Mouse (Mus musculus): ENCODE results near the gene Elof1. TPM values are rescaled to one million over a fixed set of nuclear protein-coding genes. Genes with fewer than 3 reads are reported as not detected.

Gene Elof1
- polyA plus RNA-seq, 1 experiment: 120 TPM

DNA sequence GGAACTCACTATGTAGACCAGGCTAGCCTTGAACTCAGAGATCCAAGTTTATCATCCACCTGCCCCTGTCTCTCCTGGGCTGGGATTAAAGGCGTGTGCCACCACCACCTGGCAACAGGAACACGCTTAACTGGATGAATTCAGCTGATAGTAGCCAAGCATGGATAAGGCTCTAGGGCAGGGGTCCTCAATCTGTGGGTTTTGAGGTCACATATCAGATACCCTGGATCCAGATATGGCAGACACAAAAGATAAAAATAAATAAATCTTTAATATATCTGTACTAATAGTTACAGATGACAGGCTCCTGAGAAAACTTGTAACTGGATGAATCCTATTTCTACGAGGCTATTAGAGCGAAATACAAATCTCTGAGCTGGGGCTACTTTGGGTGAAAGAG is 1.3 kb downstream of the Elof1 start:
- Histone ChIP-seq H3K4me3 (ENCODE audit: low read depth, low read length) (no peak overlapping the region), H3K36me3 (ENCODE audit: control insufficient read depth, insufficient read depth, low read length) (peaks cover 24% of the 10 kb centered on the region), H3K27me3 (ENCODE audit: control insufficient read depth, insufficient read depth, low read length) (no peaks in the 10 kb centered on the region), H3K27ac (ENCODE audit: insufficient read depth, low read depth, low read length) (no peak overlapping the region), H3K4me1 (ENCODE audit: control insufficient read depth, insufficient read depth, insufficient read length, low read length) (peaks cover 5% of the 10 kb centered on the region)
- WGBS: 73% methylated on average over 4 of the region's 4 CpGs
- no peak for TF ChIP-seq CTCF (IDR thresholded peaks at IDR 0.05; ENCODE audit: extremely low read depth, insufficient read length, insufficient replicate concordance, low read depth, low read length)
- TF ChIP-seq POLR2A (IDR thresholded peaks at IDR 0.05; ENCODE audit: low read depth, low read length): no peak

DNA sequence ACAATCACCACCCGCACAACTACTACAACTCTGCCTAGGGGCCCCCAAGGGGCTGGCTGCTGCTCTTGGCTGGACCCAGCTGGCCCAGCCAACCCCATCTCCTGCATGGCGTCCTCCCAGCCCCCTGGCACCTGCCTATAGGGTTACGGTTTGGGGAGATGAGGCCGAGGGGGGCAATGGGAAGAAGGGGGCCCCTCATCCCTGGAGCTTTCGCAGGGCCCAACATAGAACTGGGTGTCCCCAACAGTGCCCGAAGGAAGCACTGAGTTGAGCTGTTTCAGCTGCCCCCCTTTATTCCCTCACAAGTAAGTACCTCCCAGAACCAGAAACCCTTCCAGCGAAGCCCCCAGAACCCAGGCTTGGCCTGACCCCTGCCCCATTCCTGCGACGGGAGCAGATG is 8.8 kb downstream of the Elof1 start:
- no peak overlapping the region for H3K4me3 ChIP-seq (ENCODE audit: low read depth, low read length)
- TF ChIP-seq POLR2A (IDR thresholded peaks at IDR 0.05; ENCODE audit: low read depth, low read length) (no peak), CTCF (IDR thresholded peaks at IDR 0.05; ENCODE audit: extremely low read depth, insufficient read length, insufficient replicate concordance, low read depth, low read length) (no peak)
- H3K27ac ChIP-seq (ENCODE audit: insufficient read depth, low read depth, low read length): no peak overlapping the region
- no peaks in the 10 kb centered on the region for H3K27me3 ChIP-seq (ENCODE audit: control insufficient read depth, insufficient read depth, low read length)
- peaks cover 24% of the 10 kb centered on the region for H3K36me3 ChIP-seq (ENCODE audit: control insufficient read depth, insufficient read depth, low read length)
- 86% methylated on average over 9 of the region's 9 CpGs for WGBS
- no peaks in the 10 kb centered on the region for H3K4me1 ChIP-seq (ENCODE audit: control insufficient read depth, insufficient read depth, insufficient read length, low read length)

DNA sequence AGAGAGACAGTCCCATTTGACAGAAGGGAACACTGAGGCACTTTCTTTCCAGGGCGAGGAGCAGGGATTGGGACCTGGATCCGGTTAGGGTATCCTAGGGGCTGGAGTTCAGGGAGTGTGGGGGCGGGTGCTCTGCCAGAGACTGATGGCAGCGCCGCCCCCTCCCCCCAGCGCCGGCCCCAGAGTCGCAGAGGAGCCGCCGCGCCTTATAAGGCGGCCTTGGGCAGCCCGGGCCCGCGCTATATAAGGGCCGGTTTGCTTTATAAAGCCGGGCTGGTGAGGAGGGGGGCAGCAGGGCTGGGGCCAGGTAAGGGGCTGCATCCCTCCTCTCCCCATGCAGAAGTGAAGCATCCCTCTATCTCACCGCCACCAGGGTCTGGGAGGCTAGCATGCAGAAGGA is 17.1 kb downstream of the Elof1 start:
- Histone ChIP-seq H3K27ac (ENCODE audit: insufficient read depth, low read depth, low read length) (peak overlapping the region; percentile 60), H3K36me3 (ENCODE audit: control insufficient read depth, insufficient read depth, low read length) (no peaks in the 10 kb centered on the region), H3K4me1 (ENCODE audit: control insufficient read depth, insufficient read depth, insufficient read length, low read length) (peaks cover 6% of the 10 kb centered on the region), H3K4me3 (ENCODE audit: low read depth, low read length) (peak overlapping the region; percentile 36), H3K27me3 (ENCODE audit: control insufficient read depth, insufficient read depth, low read length) (peaks cover 24% of the 10 kb centered on the region)
- WGBS: 6% methylated on average over 18 of the region's 18 CpGs
- TF ChIP-seq CTCF (IDR thresholded peaks at IDR 0.05; ENCODE audit: extremely low read depth, insufficient read length, insufficient replicate concordance, low read depth, low read length) (no peak), POLR2A (IDR thresholded peaks at IDR 0.05; ENCODE audit: low read depth, low read length) (no peak)

DNA sequence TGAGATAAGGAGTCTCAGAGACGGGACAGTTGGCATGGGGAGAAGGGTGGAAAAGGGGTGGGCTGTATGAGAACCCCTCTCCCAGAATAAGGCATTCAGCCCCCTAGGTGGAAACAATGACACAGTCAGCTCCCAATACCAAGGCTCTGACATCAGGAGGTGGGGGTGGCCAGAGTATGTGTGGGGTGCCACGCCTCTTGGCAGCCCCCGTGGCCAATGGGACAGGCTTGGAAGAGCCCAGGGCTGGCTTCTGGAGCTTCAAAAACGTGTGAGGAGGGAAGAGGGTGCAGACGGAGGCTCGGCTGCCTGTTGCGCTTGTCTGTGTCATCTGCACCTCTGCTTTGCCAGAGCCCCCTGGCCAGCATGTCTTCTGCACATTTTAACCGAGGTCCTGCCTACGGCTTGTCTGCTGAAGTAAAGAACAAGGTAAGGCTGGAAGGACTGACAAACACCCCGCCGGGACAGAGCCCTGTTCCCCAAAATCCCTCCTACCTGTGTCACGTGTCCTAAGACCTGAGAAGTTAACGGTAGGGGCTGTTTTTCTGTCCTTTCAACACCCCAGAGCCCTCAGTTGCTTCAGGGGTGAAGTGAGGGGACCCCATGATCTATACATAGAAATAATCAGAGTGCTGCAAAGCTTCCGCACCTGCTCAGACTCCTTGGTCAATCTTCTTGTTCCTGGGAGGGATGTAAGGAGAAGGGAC is 17.8 kb downstream of the Elof1 start, which contains the start of gene Cnn1:
Gene Cnn1, plus strand, starts transcription at position 224 of the 704 bp plus-strand sequence.
- peaks cover 24% of the 10 kb centered on the region for H3K27me3 ChIP-seq (ENCODE audit: control insufficient read depth, insufficient read depth, low read length)
- H3K36me3 ChIP-seq (ENCODE audit: control insufficient read depth, insufficient read depth, low read length): no peaks in the 10 kb centered on the region
- WGBS: 6% methylated on average over 14 of the region's 14 CpGs
- H3K4me3 ChIP-seq (ENCODE audit: low read depth, low read length): peak within 1 kb of the TSS; percentile 46
- TF ChIP-seq CTCF (IDR thresholded peaks at IDR 0.05; ENCODE audit: extremely low read depth, insufficient read length, insufficient replicate concordance, low read depth, low read length) (no peak), POLR2A (IDR thresholded peaks at IDR 0.05; ENCODE audit: low read depth, low read length) (peak; percentile 53; the same call in 1 of the 2 replicates)
- peak within 1 kb of the TSS; percentile 60 for H3K27ac ChIP-seq (ENCODE audit: insufficient read depth, low read depth, low read length)
- peaks cover 6% of the 10 kb centered on the region for H3K4me1 ChIP-seq (ENCODE audit: control insufficient read depth, insufficient read depth, insufficient read length, low read length)

DNA sequence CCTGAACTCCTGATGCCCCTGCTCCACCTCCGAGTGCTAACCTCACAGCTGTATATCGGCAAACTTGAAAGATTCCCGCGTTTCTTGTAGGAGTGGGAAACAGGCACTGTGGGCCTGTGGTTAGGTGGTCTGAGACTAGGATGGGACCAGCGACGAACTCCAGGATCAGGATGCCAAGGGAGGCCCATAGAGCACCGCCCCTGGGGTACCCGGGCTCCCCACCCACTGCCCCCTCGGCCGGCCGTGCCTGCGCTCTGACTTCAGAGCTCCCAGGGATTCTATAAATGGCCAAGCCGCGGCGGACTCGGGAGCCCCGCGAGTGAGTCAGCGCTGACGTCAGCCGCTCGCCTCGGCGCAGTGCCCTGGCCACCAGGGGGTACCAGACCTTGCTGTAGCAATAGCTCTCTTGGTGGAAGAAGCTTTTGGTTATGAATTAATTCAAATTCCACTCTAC is 21.1 kb downstream of the Elof1 start:
- peaks cover 24% of the 10 kb centered on the region for H3K27me3 ChIP-seq (ENCODE audit: control insufficient read depth, insufficient read depth, low read length)
- no peak for TF ChIP-seq POLR2A (IDR thresholded peaks at IDR 0.05; ENCODE audit: low read depth, low read length)
- TF ChIP-seq CTCF (IDR thresholded peaks at IDR 0.05; ENCODE audit: extremely low read depth, insufficient read length, insufficient replicate concordance, low read depth, low read length): peak; percentile 67
- 1% methylated on average over 24 of the region's 24 CpGs for WGBS
- no peak overlapping the region for H3K27ac ChIP-seq (ENCODE audit: insufficient read depth, low read depth, low read length)
- peaks cover 6% of the 10 kb centered on the region for H3K4me1 ChIP-seq (ENCODE audit: control insufficient read depth, insufficient read depth, insufficient read length, low read length)
- H3K36me3 ChIP-seq (ENCODE audit: control insufficient read depth, insufficient read depth, low read length): no peaks in the 10 kb centered on the region
- peak overlapping the region; percentile 59 for H3K4me3 ChIP-seq (ENCODE audit: low read depth, low read length)

DNA sequence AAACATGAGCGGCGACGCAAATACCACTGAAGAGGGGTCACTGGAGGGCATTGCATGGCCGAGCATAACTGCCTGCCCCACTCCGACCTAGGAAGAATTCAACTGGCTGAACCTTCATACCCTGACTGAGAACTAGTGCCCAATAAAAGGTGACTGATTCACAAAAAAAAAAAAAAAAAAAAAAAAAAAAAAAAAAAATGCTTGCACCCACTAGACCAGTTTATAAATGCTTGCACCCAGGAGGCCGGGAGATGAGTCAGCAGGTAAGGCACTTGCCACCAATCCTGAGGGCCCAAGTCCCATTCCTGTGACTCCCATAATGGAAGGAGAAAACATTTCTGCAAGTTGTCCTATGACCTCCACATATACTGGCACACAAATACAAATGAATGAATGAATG is 24.2 kb downstream of the Elof1 start:
- Histone ChIP-seq H3K27ac (ENCODE audit: insufficient read depth, low read depth, low read length) (no peak overlapping the region), H3K27me3 (ENCODE audit: control insufficient read depth, insufficient read depth, low read length) (peaks cover 5% of the 10 kb centered on the region), H3K36me3 (ENCODE audit: control insufficient read depth, insufficient read depth, low read length) (no peaks in the 10 kb centered on the region), H3K4me1 (ENCODE audit: control insufficient read depth, insufficient read depth, insufficient read length, low read length) (peaks cover 6% of the 10 kb centered on the region), H3K4me3 (ENCODE audit: low read depth, low read length) (no peak overlapping the region)
- WGBS: 75% methylated on average over 6 of the region's 6 CpGs
- TF ChIP-seq CTCF (IDR thresholded peaks at IDR 0.05; ENCODE audit: extremely low read depth, insufficient read length, insufficient replicate concordance, low read depth, low read length): no peak
- no peak for TF ChIP-seq POLR2A (IDR thresholded peaks at IDR 0.05; ENCODE audit: low read depth, low read length)

DNA sequence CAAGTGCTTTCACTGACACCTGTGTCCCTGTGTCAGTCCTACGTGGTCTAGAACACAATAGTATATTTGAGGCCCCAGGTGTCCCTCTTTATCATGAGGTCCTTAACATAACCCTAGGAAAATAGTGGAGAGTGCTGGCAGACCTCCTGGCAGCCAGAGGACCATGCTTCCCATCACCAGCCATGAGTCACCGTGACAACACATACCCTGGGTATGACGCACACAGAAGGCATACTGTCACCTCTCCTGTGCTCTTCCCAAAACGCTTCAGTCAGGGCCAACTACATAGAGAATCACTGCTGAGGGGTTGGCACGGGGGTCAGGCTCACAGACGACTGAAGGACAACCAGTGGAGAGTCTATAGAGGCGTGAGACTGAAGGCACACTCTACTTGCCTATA is 27.0 kb downstream of the Elof1 start:
- Histone ChIP-seq H3K4me1 (ENCODE audit: control insufficient read depth, insufficient read depth, insufficient read length, low read length) (no peaks in the 10 kb centered on the region), H3K36me3 (ENCODE audit: control insufficient read depth, insufficient read depth, low read length) (no peaks in the 10 kb centered on the region), H3K4me3 (ENCODE audit: low read depth, low read length) (no peak overlapping the region), H3K27me3 (ENCODE audit: control insufficient read depth, insufficient read depth, low read length) (no peaks in the 10 kb centered on the region), H3K27ac (ENCODE audit: insufficient read depth, low read depth, low read length) (no peak overlapping the region)
- 79% methylated on average over 7 of the region's 7 CpGs for WGBS
- TF ChIP-seq POLR2A (IDR thresholded peaks at IDR 0.05; ENCODE audit: low read depth, low read length) (no peak), CTCF (IDR thresholded peaks at IDR 0.05; ENCODE audit: extremely low read depth, insufficient read length, insufficient replicate concordance, low read depth, low read length) (no peak)
